Comparison of ENCODE assay signal across 11 mouse cellular contexts in genomic region chr14:25334186-25334585, GRCm38 (mm10).
"Had no signal": no experiment of that assay in that cellular context is flagged by ENCODE, and none has a peak within 500 bp of the region (broad histone marks: within the 10 kb centered on the region; RNA-seq: fewer than 3 reads in every experiment).

No protein-coding gene starts in this region.

- H3K36me3 ChIP-seq: intestine, embryonic 15.5 days; liver, embryonic 13.5 days; midbrain, embryonic 12.5 days; midbrain, embryonic 15.5 days had no signal

- H3K27me3 ChIP-seq: intestine, embryonic 15.5 days; liver, embryonic 13.5 days; midbrain, embryonic 12.5 days; midbrain, embryonic 15.5 days had no signal

- ATAC-seq: intestine, embryonic 15.5 days; midbrain, embryonic 15.5 days had no signal

- H3K4me2 ChIP-seq: intestine, embryonic 15.5 days; liver, embryonic 13.5 days; midbrain, embryonic 12.5 days; midbrain, embryonic 15.5 days had no signal

- H3K4me3 ChIP-seq: intestine, embryonic 15.5 days; left cerebral cortex, adult 2 months; liver, embryonic 13.5 days; midbrain, embryonic 12.5 days; midbrain, embryonic 15.5 days had no signal

- H3K27ac ChIP-seq: intestine, embryonic 15.5 days; kidney, postnatal 0 days; left cerebral cortex, adult 2 months; liver, embryonic 13.5 days; midbrain, embryonic 12.5 days; midbrain, embryonic 15.5 days; stomach, postnatal 0 days had no signal

- H3K9me3 ChIP-seq: intestine, embryonic 15.5 days; liver, embryonic 13.5 days; midbrain, embryonic 12.5 days; midbrain, embryonic 15.5 days had no signal

- H3K9ac ChIP-seq: intestine, embryonic 15.5 days; liver, embryonic 13.5 days; midbrain, embryonic 12.5 days; midbrain, embryonic 15.5 days had no signal

- DNase-seq: layer of hippocampus, postnatal 36 days; liver, embryonic 13.5 days; lung, adult 2 months; lung, postnatal 14 days; thymus, postnatal 25 days had no signal

- H3K4me1 ChIP-seq: liver, embryonic 13.5 days had no signal
